Mouse (Mus musculus) kidney, postnatal 0 days (tissue): Measurements from ENCODE around the gene Eef2. TPM values are rescaled to one million over a fixed set of nuclear protein-coding genes. Genes with fewer than 3 reads are reported as not detected.

Source experiments
- ATAC-seq: fragments of 200-750 bp; cut with Nextera tagmentation; replicated peaks from 2 replicates; pipeline ENCODE4 v1.8.0; 2017; ENCODE audit warnings: low read depth, moderate number of reproducible peaks, moderate TSS enrichment, moderate library complexity; ENCODE audit not compliant: low FRiP score
- DNase-seq: peaks from one replicate; pipeline ENCODE4 v3.0.0-alpha.2; 2016; ENCODE audit warnings: low spot score
- H3K27ac ChIP-seq: fragments of 300-500 bp; sonication (generic); 2 replicates; pipeline ENCODE4 v1.5.1; 2014; ENCODE audit warnings: mild to moderate bottlenecking
- H3K27me3 ChIP-seq: fragments of 300-500 bp; sonication (generic); 2 replicates; pipeline ENCODE4 v1.6.1; 2014; ENCODE audit warnings: low read length, mixed read lengths; ENCODE audit not compliant: insufficient read depth
- H3K36me3 ChIP-seq: fragments of 300-500 bp; sonication (generic); 2 replicates; pipeline ENCODE4 v1.6.1; 2014; ENCODE audit warnings: low read length, mixed read lengths; ENCODE audit not compliant: insufficient read depth
- H3K4me1 ChIP-seq: fragments of 300-500 bp; sonication (generic); replicated peaks from 2 replicates; pipeline ENCODE4 v1.6.1; 2014; ENCODE audit warnings: antibody characterized with exemption, low read length, mixed read lengths; ENCODE audit not compliant: insufficient read depth
- H3K4me2 ChIP-seq: fragments of 300-500 bp; sonication (generic); 2 replicates; pipeline ENCODE4 v1.6.1; 2014; ENCODE audit warnings: mild to moderate bottlenecking, low read length, moderate library complexity, mixed read lengths
- H3K4me3 ChIP-seq: fragments of 300-500 bp; sonication (generic); replicated peaks from 2 replicates; pipeline ENCODE4 v1.5.1; 2014; ENCODE audit warnings: low read depth, low read length
- H3K9ac ChIP-seq: fragments of 300-500 bp; sonication (generic); 2 replicates; pipeline ENCODE4 v1.6.1; 2014; ENCODE audit warnings: low read depth, low read length
- H3K9me3 ChIP-seq: fragments of 300-500 bp; sonication (generic); replicated peaks from 2 replicates; pipeline ENCODE4 v1.6.1; 2016; ENCODE audit warnings: low read length, inconsistent platforms, mixed read lengths
- CTCF ChIP-seq: IDR thresholded peaks from 2 replicates; pipeline ENCODE4 v1.5.1; 2016; ENCODE audit warnings: antibody characterized with exemption, low read depth, mild to moderate bottlenecking, moderate library complexity
- WGBS: fragments of 180-500 bp; shearing (Covaris S2); extraction: QIAGEN DNeasy Blood & Tissue Kit; methylation state at CpG from one replicate; pipeline ENCODE4 v1.1.7; 2014; 5-methylcytosine and 5-hydroxymethylcytosine counted together
- polyA plus RNA-seq: library from polyadenylated mRNA; unstranded; fragments of >200 nt; fragmentation: Nextera tagmentation; extraction: Ambion mirVana; gene quantifications from 2 replicates; pipeline ENCODE4 v1.2.1, GENCODE M21; 2015

Eef2 gene
- polyA plus RNA-seq, 1 experiment from 2014 or later: 560 TPM

DNA sequence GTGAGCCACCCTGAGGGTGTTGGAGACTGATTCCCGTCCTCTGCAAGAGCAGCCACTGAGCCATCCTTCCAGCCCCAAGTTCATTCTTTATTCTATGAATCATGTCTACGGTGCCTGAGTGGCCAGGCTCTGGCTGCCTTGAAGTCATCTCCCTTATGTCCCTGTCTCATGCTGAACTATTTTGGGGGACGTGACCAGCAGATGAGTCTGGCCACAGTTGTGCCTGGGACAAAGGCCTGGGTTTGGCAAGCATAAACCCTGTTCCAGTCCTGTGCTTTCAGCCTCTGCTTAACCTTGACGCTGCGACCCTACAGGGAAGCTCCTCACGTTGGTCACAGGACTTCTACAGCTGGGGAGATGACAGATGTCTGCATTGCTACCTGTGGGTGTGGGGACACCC, 20.9 kb downstream of the Eef2 start:
- 50% methylated on average over 6 of the region's 6 CpGs for WGBS
- H3K36me3 ChIP-seq: no peaks in the 10 kb centered on the region
- H3K9ac ChIP-seq: no peak overlapping the region
- no peaks in the 10 kb centered on the region for H3K9me3 ChIP-seq
- no peak for ATAC-seq
- no peak overlapping the region for H3K27ac ChIP-seq
- no peak for DNase-seq
- peaks cover 8% of the 10 kb centered on the region; the same call in 1 of the 2 replicates for H3K4me1 ChIP-seq
- no peak overlapping the region for H3K4me3 ChIP-seq
- no peak overlapping the region for H3K4me2 ChIP-seq
- H3K27me3 ChIP-seq: 0 out of 2 replicates have a peak, but pooled peaks cover 21% of the 10 kb centered on the region
- no peak for TF ChIP-seq CTCF

- Histone ChIP-seq H3K9me3 (no peaks in the 10 kb centered on the region), H3K9ac (no peak overlapping the region), H3K4me1 (no peaks in the 10 kb centered on the region), H3K4me3 (no peak overlapping the region), H3K27ac (no peak overlapping the region), H3K36me3 (no peaks in the 10 kb centered on the region), H3K27me3 (0 out of 2 replicates have a peak, but pooled peaks cover 21% of the 10 kb centered on the region), H3K4me2 (no peak overlapping the region)
- WGBS: under 1% methylated on average over 9 of the region's 9 CpGs
- ATAC-seq: no peak
- DNase-seq: peak; percentile 84
- TF ChIP-seq CTCF: peak; percentile 88
Measured at GRCm38 (mm10) chr10:81198230-81198629, 21.8 kb downstream of the Eef2 start.

- 87% methylated on average over 6 of the region's 6 CpGs for WGBS
Measured at GRCm38 (mm10) chr10:81198990-81199389, 22.6 kb downstream of the Eef2 start.

GRCm38 (mm10) chr10:81200141-81200540, 23.7 kb downstream of the Eef2 start:
- Histone ChIP-seq H3K4me2 (no peak overlapping the region), H3K27ac (no peak overlapping the region), H3K36me3 (no peaks in the 10 kb centered on the region), H3K9ac (no peak overlapping the region), H3K9me3 (no peaks in the 10 kb centered on the region), H3K4me3 (no peak overlapping the region), H3K27me3 (0 out of 2 replicates have a peak, but pooled peaks cover 6% of the 10 kb centered on the region), H3K4me1 (no peaks in the 10 kb centered on the region)
- ATAC-seq: no peak
- TF ChIP-seq CTCF: no peak
- WGBS: 84% methylated on average over 13 of the region's 13 CpGs
- DNase-seq: no peak

More at GRCm38 (mm10) chr10:81198990-81199389, 22.6 kb downstream of the Eef2 start:
- Histone ChIP-seq H3K9me3 (no peaks in the 10 kb centered on the region), H3K27ac (no peak overlapping the region), H3K9ac (no peak overlapping the region), H3K4me3 (no peak overlapping the region), H3K27me3 (0 out of 2 replicates have a peak, but pooled peaks cover 18% of the 10 kb centered on the region), H3K4me1 (no peaks in the 10 kb centered on the region), H3K4me2 (no peak overlapping the region), H3K36me3 (no peaks in the 10 kb centered on the region)
- no peak for TF ChIP-seq CTCF
- ATAC-seq: no peak
- no peak for DNase-seq

DNA sequence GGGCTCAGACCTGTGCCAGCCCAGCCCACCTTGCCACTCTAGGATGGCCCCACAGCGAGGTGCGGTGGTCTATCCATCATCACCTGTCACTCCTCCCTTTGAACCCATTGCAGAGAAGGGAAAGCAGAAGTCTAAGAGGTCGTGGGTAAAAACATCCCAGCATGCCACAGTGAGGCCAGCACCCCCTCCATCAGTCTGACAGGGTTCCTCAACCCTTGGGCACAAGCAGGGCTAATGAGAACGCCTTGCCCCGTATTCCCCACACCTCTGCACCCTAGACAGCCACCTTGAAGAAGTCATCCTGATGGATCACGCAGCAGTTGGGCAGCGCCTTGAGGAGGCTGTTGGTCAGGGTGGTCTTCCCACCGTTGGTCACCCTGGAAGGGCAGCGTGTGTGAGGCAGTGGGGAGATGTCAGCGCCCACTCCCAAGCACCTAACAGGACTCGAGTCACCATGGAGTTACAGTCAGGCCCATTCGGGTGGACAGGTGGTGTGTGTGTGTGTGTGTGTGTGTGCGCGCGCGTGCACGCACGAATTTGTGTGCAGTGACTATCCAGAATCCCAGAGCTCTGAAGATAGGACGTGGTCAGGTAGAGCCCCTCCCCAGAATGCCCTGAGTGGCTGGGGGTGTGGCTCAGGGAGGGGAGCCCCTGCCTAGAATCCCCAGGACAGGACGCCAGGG, 24.3 kb downstream of the Eef2 start:
- no peak overlapping the region for H3K9ac ChIP-seq
- DNase-seq: no peak
- H3K27ac ChIP-seq: no peak overlapping the region
- TF ChIP-seq CTCF: no peak
- H3K4me1 ChIP-seq: no peaks in the 10 kb centered on the region
- no peaks in the 10 kb centered on the region for H3K36me3 ChIP-seq
- no peak overlapping the region for H3K4me3 ChIP-seq
- no peaks in the 10 kb centered on the region for H3K9me3 ChIP-seq
- no peak overlapping the region for H3K4me2 ChIP-seq
- ATAC-seq: no peak
- 76% methylated on average over 20 of the region's 20 CpGs for WGBS
- H3K27me3 ChIP-seq: 0 out of 2 replicates have a peak, but pooled peaks cover 4% of the 10 kb centered on the region

- no peak for TF ChIP-seq CTCF
- Histone ChIP-seq H3K4me2 (no peak within 1 kb of the TSS), H3K27me3 (0 out of 2 replicates have a peak, but pooled peaks cover 4% of the 10 kb centered on the region), H3K36me3 (no peaks in the 10 kb centered on the region), H3K9me3 (no peaks in the 10 kb centered on the region), H3K4me1 (no peaks in the 10 kb centered on the region), H3K9ac (no peak within 1 kb of the TSS), H3K4me3 (no peak within 1 kb of the TSS), H3K27ac (no peak within 1 kb of the TSS)
- WGBS: 63% methylated on average over 13 of the region's 13 CpGs
- no peak for DNase-seq
- no peak for ATAC-seq
Measured at GRCm38 (mm10) chr10:81201807-81202758, 25.7 kb downstream of the Eef2 start, which contains the start of gene Nmrk2. TSS of gene Nmrk2 (minus strand) at chr10:81202051.
